Mouse (Mus musculus) kidney, embryonic 15.5 days (tissue): ENCODE measurements at regions not wholly inside any gene's neighbourhood (a gene's known extent, or its start where the extent isn't known, plus 50 kb on each side); places are given as distances from the start of the nearest gene placed in this dataset.
"Not testable (repeated sequence)": the region's sequence is repeated elsewhere in the genome, so short reads cannot be mapped to it uniquely, and the experiment has no call there.

Experiments
- ATAC-seq: fragments of 200-750 bp; cut with Nextera tagmentation; replicated peaks from 2 replicates; pipeline ENCODE4 v1.8.0; 2017; ENCODE audit warnings: moderate TSS enrichment; ENCODE audit not compliant: low FRiP score
- H3K27ac ChIP-seq: fragments of 300-500 bp; sonication (generic); 2 replicates; pipeline ENCODE4 v1.5.1; 2015; ENCODE audit warnings: mild to moderate bottlenecking, inconsistent platforms
- H3K27me3 ChIP-seq: fragments of 300-500 bp; sonication (generic); 2 replicates; pipeline ENCODE4 v1.6.1; 2015; ENCODE audit warnings: inconsistent platforms
- H3K36me3 ChIP-seq: fragments of 300-500 bp; sonication (generic); 2 replicates; pipeline ENCODE4 v1.6.1; 2015; ENCODE audit warnings: inconsistent platforms
- H3K4me1 ChIP-seq: fragments of 300-500 bp; sonication (generic); 2 replicates; pipeline ENCODE4 v1.6.1; 2015; ENCODE audit warnings: inconsistent platforms
- H3K4me2 ChIP-seq: fragments of 300-500 bp; sonication (generic); 2 replicates; pipeline ENCODE4 v1.6.1; 2015; ENCODE audit warnings: moderate library complexity, mild to moderate bottlenecking, inconsistent platforms
- H3K4me3 ChIP-seq: fragments of 300-500 bp; sonication (generic); replicated peaks from 2 replicates; pipeline ENCODE4 v1.5.1; 2015; ENCODE audit warnings: mild to moderate bottlenecking, inconsistent platforms
- H3K9ac ChIP-seq: fragments of 300-500 bp; sonication (generic); 2 replicates; pipeline ENCODE4 v1.6.1; 2015; ENCODE audit warnings: mild to moderate bottlenecking, inconsistent platforms
- H3K9me3 ChIP-seq: fragments of 300-500 bp; sonication (generic); replicated peaks from 2 replicates; pipeline ENCODE4 v1.6.1; 2016; ENCODE audit warnings: inconsistent platforms
- WGBS: fragments of 180-500 bp; shearing (Covaris S2); methylation state at CpG from one replicate; pipeline ENCODE4 v1.1.7; 2015; ENCODE audit warnings: mixed read lengths; 5-methylcytosine and 5-hydroxymethylcytosine counted together

GRCm38 (mm10) chr3:44122311-44122710 lies 1255.9 kb upstream of the Pcdh10 start:
- 40% methylated on average over 5 of the region's 5 CpGs for WGBS
- Histone ChIP-seq H3K27me3 (no peaks in the 10 kb centered on the region), H3K27ac (no peak overlapping the region), H3K4me2 (no peak overlapping the region), H3K36me3 (no peaks in the 10 kb centered on the region), H3K4me3 (no peak overlapping the region), H3K9me3 (no peaks in the 10 kb centered on the region), H3K4me1 (no peaks in the 10 kb centered on the region), H3K9ac (no peak overlapping the region)
- peak; percentile 54; the same call in 1 of the 2 replicates for ATAC-seq

- no peaks in the 10 kb centered on the region for H3K36me3 ChIP-seq
- no peaks in the 10 kb centered on the region for H3K9me3 ChIP-seq
- no peak for ATAC-seq
- WGBS, result 79% methylated on average over 1 of the region's 1 CpGs
- no peak overlapping the region for H3K27ac ChIP-seq
- no peak overlapping the region for H3K4me3 ChIP-seq
- H3K27me3 ChIP-seq, result no peaks in the 10 kb centered on the region
- no peaks in the 10 kb centered on the region for H3K4me1 ChIP-seq
- no peak overlapping the region for H3K9ac ChIP-seq
- no peak overlapping the region for H3K4me2 ChIP-seq
Measured at GRCm38 (mm10) chr3:44130657-44131056, 1247.5 kb upstream of the Pcdh10 start.

- ATAC-seq, result no peak
Measured at GRCm38 (mm10) chr3:44154526-44154925, 1223.7 kb upstream of the Pcdh10 start.

GRCm38 (mm10) chr3:44199876-44200275 lies 1178.3 kb upstream of the Pcdh10 start:
- not testable (repeated sequence) for H3K9me3 ChIP-seq, H3K4me1 ChIP-seq, ATAC-seq, H3K9ac ChIP-seq, H3K27ac ChIP-seq, H3K4me2 ChIP-seq, H3K36me3 ChIP-seq, H3K27me3 ChIP-seq, H3K4me3 ChIP-seq
- 80% methylated on average over 6 of the region's 6 CpGs for WGBS

More at GRCm38 (mm10) chr3:44154526-44154925, 1223.7 kb upstream of the Pcdh10 start:
- Histone ChIP-seq H3K9me3 (no peaks in the 10 kb centered on the region), H3K27me3 (no peaks in the 10 kb centered on the region), H3K4me1 (no peaks in the 10 kb centered on the region), H3K36me3 (no peaks in the 10 kb centered on the region), H3K9ac (no peak overlapping the region), H3K4me3 (no peak overlapping the region), H3K4me2 (no peak overlapping the region), H3K27ac (no peak overlapping the region)
- 76% methylated on average over 1 of the region's 1 CpGs for WGBS

GRCm38 (mm10) chr3:44237532-44237931 lies 1140.7 kb upstream of the Pcdh10 start:
- not testable (repeated sequence) for H3K4me3 ChIP-seq, H3K36me3 ChIP-seq, H3K9ac ChIP-seq, H3K9me3 ChIP-seq, ATAC-seq, H3K27me3 ChIP-seq, H3K4me2 ChIP-seq, H3K27ac ChIP-seq, H3K4me1 ChIP-seq
- 94% methylated on average over 8 of the region's 8 CpGs for WGBS
